8 mouse cellular contexts compared by ENCODE assay signal in genomic region chr14:102510387-102510786, GRCm38 (mm10).
DNase-seq lines count a peak whose midpoint lies in the region; ATAC-seq and TF ChIP-seq lines count a peak whose summit lies in the region.

No protein-coding gene starts in this region.

- no peak overlapping the region for H3K9ac ChIP-seq in lung, embryonic 14.5 days

- H3K27ac ChIP-seq in lung, embryonic 14.5 days (ENCODE audit: low read depth), result no peak overlapping the region

- peak; percentile 77 for ATAC-seq in frontal cortex, adult (ENCODE audit: low TSS enrichment)
- ATAC-seq in lung, embryonic 14.5 days (ENCODE audit: insufficient read depth), result no peak
- no peak for ATAC-seq in inflammation-experienced regulatory T-cells, adult 6 months

- TF ChIP-seq CTCF in lung, embryonic 14.5 days (IDR thresholded peaks at IDR 0.05; ENCODE audit: low read depth), result peak; percentile 78

- H3K36me3 ChIP-seq in lung, embryonic 14.5 days (ENCODE audit: insufficient read depth), result no peaks in the 10 kb centered on the region

- 23% methylated on average over 4 of the region's 4 CpGs for WGBS in lung, embryonic 14.5 days

- H3K27me3 ChIP-seq in lung, embryonic 14.5 days (ENCODE audit: insufficient read depth, low read length), result no peaks in the 10 kb centered on the region

- no peaks in the 10 kb centered on the region for H3K9me3 ChIP-seq in lung, embryonic 14.5 days (ENCODE audit: low read depth, low read length)

- H3K4me2 ChIP-seq in lung, embryonic 14.5 days, result no peak overlapping the region

- H3K4me1 ChIP-seq in lung, embryonic 14.5 days (ENCODE audit: insufficient read depth), result no peaks in the 10 kb centered on the region

- no peak overlapping the region for H3K4me3 ChIP-seq in lung, embryonic 14.5 days (ENCODE audit: low read depth, low read length)

- DNase-seq in 3T3-L1 (ENCODE audit: low read depth, low spot score) (peak; percentile 67), ES-CJ7 (ENCODE audit: low read depth, low spot score) (peak; percentile 60)
- DNase-seq in cerebellum, adult 11-12 months, result peak; percentile 17
- peak; percentile 77 to 81 for DNase-seq in kidney, postnatal 4 days
- peak; percentile 77 for DNase-seq in lung, embryonic 14.5 days
- DNase-seq in right cerebral cortex, adult 2 months (ENCODE audit: low spot score in 2 of 2), result peak; percentile 56 to 60

Comparison
In these comparisons a context has a peak if more than half of its experiments do, and no peak if none do; other contexts are left out.
1. DNase-seq: peak in every context shown above with its lines; median percentile 79 in kidney, postnatal 4 days; 77 in lung, embryonic 14.5 days; 67 in 3T3-L1; 60 in ES-CJ7; 58 in right cerebral cortex, adult 2 months; 17 in cerebellum, adult 11-12 months.